Mouse (Mus musculus): ENCODE data around the gene Atp1a2. TPM values are rescaled to one million over a fixed set of nuclear protein-coding genes. Genes with fewer than 3 reads are reported as not detected.

Atp1a2 gene
- polyA plus RNA-seq, 1 experiment from 2014 or later = 2.3 TPM

DNA sequence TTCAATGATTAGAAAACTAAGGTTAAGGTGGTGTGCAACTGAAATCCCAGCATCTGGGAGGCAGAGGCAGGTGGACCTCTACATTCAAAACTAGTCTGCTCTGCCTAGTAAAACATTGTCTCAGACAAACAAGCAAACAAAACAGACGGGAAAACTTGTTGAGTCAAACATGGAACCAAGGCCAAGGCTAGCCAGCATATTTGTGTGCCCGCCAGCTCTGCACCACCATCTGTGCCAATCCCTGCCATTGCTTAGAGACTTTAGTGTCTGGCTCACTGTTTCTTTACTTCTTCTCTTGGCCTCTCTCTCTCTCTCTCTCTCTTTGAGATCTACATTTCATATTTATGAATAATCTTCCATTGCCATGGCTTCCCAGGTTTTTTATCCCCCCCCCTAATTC lies 69.7 kb downstream of the Atp1a2 start:
- H3K4me3 ChIP-seq = no peak overlapping the region
- WGBS = 87% methylated on average over 2 of the region's 2 CpGs
- no peak for DNase-seq (ENCODE audit: low spot score)

More for the DNA sequence above, 69.7 kb downstream of the Atp1a2 start:
- peaks cover 7% of the 10 kb centered on the region; the same call in 1 of the 2 replicates for H3K27me3 ChIP-seq (ENCODE audit: insufficient read depth, poor library complexity, severe bottlenecking)
- no peaks in the 10 kb centered on the region for H3K36me3 ChIP-seq
- no peaks in the 10 kb centered on the region for H3K4me1 ChIP-seq (replicated peaks)
- H3K27ac ChIP-seq = no peak overlapping the region
- no peaks in the 10 kb centered on the region for H3K9me3 ChIP-seq

Other genes with a start within 250 kb of the Atp1a2 start
- gene Nhlh1, start 240.5 kb downstream of the Atp1a2 start, polyA plus RNA-seq (2016; fragmentation: Nextera tagmentation; extraction: Ambion mirVana) = 9.9 and 16.3 TPM in 2 replicates
- 173 and 187 TPM in 2 replicates for gene Copa, start 215.5 kb downstream of the Atp1a2 start, polyA plus RNA-seq (2016; fragmentation: Nextera tagmentation; extraction: Ambion mirVana)
- 112 and 127 TPM in 2 replicates for gene Ncstn, start 215.3 kb downstream of the Atp1a2 start, polyA plus RNA-seq (2016; fragmentation: Nextera tagmentation; extraction: Ambion mirVana)
- gene Pex19, start 171.3 kb downstream of the Atp1a2 start, polyA plus RNA-seq (2016; fragmentation: Nextera tagmentation; extraction: Ambion mirVana) = 183 and 210 TPM in 2 replicates
- 120 and 125 TPM in 2 replicates for gene Dcaf8, start 150.0 kb downstream of the Atp1a2 start, polyA plus RNA-seq (2016; fragmentation: Nextera tagmentation; extraction: Ambion mirVana)
- gene Pea15a, start 91.3 kb downstream of the Atp1a2 start, polyA plus RNA-seq (2016; fragmentation: Nextera tagmentation; extraction: Ambion mirVana) = 295 and 370 TPM in 2 replicates
- gene Casq1, start 78.2 kb downstream of the Atp1a2 start, polyA plus RNA-seq (2016; fragmentation: Nextera tagmentation; extraction: Ambion mirVana) = 1.3 and 2.0 TPM in 2 replicates
- not detected in 2 replicates for gene Atp1a4, start 39.6 kb downstream of the Atp1a2 start, polyA plus RNA-seq (2016; fragmentation: Nextera tagmentation; extraction: Ambion mirVana)
- gene Igsf8, start 36.4 kb downstream of the Atp1a2 start, polyA plus RNA-seq (2016; fragmentation: Nextera tagmentation; extraction: Ambion mirVana) = 63.5 and 142 TPM in 2 replicates
- 0.11 and 0.71 TPM in 2 replicates for gene Kcnj9, start 31.3 kb upstream of the Atp1a2 start, polyA plus RNA-seq (2016; fragmentation: Nextera tagmentation; extraction: Ambion mirVana)
- gene Kcnj10, start 43.1 kb upstream of the Atp1a2 start, polyA plus RNA-seq (2016; fragmentation: Nextera tagmentation; extraction: Ambion mirVana) = 0.31 and 0.77 TPM in 2 replicates
- 8.7 and 10.5 TPM in 2 replicates for gene Pigm, start 78.5 kb upstream of the Atp1a2 start, polyA plus RNA-seq (2016; fragmentation: Nextera tagmentation; extraction: Ambion mirVana)
- 0.16 TPM in 1 of 2 replicates, not detected in the other for gene Slamf9, start 177.3 kb upstream of the Atp1a2 start, polyA plus RNA-seq (2016; fragmentation: Nextera tagmentation; extraction: Ambion mirVana)
- gene Igsf9, start 183.7 kb upstream of the Atp1a2 start, polyA plus RNA-seq (2016; fragmentation: Nextera tagmentation; extraction: Ambion mirVana) = 74.1 and 76.0 TPM in 2 replicates
- 73.3 and 80.4 TPM in 2 replicates for gene Tagln2, start 202.0 kb upstream of the Atp1a2 start, polyA plus RNA-seq (2016; fragmentation: Nextera tagmentation; extraction: Ambion mirVana)
- 2.4 and 3.6 TPM in 2 replicates for gene Cfap45, start 222.7 kb upstream of the Atp1a2 start, polyA plus RNA-seq (2016; fragmentation: Nextera tagmentation; extraction: Ambion mirVana)

Measured in hindbrain, embryonic 10.5 days (tissue).